Mouse (Mus musculus) ES-CJ7 (cell line): Measurements from ENCODE around the gene Ryr1.

Experiments used
- DNase-seq: peaks from one replicate; pipeline ENCODE4 v3.0.0; 2011; ENCODE audit warnings: low read depth, low spot score

Gene Ryr1

DNA sequence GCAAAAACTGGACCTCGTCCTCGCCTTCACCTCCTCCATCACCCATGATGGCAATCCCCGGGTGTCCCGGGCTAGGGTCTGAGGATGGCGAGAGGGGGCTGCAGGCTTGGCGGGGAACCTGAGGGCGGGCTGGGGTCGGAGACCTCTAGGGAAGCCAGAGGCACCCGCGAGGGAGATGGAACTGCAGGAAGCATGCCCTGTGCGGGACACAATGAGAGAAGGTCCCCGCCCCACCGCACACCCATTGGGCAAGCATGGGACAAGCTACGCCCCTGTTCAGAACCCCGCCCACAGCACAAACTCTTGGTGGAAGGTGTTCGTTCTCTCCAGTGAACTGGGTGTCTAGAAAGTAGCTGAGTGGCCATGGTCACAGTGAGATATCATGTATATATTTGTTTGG lies at the start of gene Ryr1:
TSS of gene Ryr1 (minus strand) at position 210 of the 400 bp plus-strand sequence.
- peak; percentile 86 for DNase-seq

DNA sequence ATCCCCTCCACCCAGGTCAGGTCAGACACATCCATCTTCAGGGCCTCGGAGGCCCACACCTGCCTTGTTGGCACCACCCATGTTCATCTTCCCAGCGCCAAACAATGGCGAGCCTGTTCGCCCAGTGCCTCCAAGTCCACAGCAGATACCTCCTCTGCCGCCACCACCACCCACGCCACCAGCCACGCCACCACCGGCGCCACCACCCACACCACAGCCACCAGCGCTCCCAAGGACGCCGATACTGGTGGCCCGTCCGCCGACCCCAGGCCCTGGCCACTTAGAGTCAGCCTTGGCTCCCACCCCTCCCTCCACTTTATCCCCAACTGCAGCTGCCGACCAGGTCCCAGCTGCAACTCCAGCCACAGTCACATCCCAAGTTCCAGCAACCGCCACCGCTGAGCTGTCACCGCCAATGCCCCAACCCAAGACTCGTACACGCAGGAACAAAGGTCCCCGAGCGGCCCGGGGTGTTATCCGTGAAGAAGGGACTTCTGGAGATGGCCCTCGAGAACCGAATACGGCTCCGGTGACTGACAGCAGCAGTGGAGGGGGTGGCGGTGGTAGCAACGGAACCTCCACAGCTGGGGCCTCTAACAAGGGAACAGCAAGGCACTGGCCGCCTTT lies 47.5 kb upstream of the Ryr1 start:
- DNase-seq, result no peak

GRCm38 (mm10) chr7:29171562-29172097 lies 46.7 kb upstream of the Ryr1 start:
- DNase-seq, result no peak

- no peak for DNase-seq
Measured at GRCm38 (mm10) chr7:29170755-29171561, 46.0 kb upstream of the Ryr1 start.

- DNase-seq, result peak; percentile 80
Measured at GRCm38 (mm10) chr7:29170066-29170754, 45.2 kb upstream of the Ryr1 start, which contains the start of the genes Ggn and Spred3. Ggn (plus strand) TSS chr7:29170210. Spred3 (minus strand) TSS chr7:29170411.

DNA sequence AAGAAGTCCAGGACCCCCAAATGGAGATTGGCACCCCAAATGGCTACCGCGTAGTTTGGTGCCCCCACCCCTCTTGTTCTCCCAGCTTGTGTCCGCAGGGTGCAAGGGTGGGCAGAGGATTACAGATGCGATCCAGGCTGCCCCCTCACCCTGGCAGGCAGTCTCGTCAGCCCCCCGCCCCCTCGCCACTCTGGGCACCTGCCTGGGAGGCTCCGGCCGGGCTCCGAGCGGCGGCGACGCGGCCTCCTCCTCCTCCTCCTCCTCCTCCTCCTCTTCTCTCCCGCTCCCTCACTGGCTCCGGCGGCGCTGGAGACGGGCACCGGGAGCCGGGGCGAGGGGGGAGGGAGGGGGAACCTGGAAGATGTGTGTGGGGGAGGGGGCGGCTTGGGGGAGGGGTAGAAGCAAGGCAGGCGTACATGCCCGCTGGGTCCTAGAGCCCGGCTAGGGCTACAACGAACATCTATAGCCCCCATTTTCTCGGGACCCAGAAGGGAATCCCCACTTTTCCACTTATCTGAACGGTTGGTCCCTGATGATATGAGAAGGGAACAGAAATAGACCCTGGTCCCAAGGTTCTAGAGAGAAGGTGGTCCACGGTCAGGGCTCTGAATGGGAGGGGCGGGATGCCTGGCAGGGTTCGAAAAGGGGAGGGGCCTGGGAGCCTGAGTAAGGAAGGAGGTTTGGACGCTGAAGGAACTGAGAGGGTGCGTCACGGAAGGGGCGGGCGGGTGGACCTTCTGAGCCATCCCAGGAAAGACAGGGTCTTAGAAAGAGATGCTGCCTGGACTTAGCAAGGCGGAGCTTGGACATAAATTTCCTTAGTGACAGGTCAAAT lies 44.5 kb upstream of the Ryr1 start:
- DNase-seq, result peak; percentile 93

GRCm38 (mm10) chr7:29168791-29169230 lies 43.8 kb upstream of the Ryr1 start:
- peak; percentile 67 for DNase-seq

DNA sequence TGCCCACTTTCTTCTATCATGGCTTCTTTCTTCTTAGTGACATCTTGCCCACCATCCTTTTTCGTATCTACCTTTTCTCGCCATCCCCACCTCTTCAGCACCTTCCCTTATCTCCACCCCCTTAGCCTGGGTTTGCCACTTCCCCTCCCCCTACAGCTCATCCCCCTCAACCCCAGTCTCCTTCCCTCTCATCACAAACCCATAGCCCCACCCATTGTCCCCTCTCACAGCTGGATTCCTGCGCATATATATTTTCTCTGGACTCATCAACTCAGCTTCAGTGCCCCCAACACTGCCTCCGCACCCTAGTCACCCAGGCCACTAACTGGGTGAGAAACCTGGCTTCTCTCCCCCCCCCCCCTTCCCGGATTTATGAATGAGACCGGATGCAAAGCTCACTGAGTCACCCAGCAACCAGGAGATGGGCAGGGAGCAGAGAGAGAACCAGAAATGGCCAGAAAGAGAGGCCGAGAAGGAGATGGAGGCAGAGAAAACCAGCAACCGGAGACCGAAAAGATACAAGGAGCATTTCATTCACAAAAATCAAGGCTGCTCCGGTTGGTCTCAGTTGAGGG lies 43.2 kb upstream of the Ryr1 start:
- peak; percentile 69 for DNase-seq

GRCm38 (mm10) chr7:29167656-29168055 lies 42.7 kb upstream of the Ryr1 start:
- DNase-seq, result no peak

DNA sequence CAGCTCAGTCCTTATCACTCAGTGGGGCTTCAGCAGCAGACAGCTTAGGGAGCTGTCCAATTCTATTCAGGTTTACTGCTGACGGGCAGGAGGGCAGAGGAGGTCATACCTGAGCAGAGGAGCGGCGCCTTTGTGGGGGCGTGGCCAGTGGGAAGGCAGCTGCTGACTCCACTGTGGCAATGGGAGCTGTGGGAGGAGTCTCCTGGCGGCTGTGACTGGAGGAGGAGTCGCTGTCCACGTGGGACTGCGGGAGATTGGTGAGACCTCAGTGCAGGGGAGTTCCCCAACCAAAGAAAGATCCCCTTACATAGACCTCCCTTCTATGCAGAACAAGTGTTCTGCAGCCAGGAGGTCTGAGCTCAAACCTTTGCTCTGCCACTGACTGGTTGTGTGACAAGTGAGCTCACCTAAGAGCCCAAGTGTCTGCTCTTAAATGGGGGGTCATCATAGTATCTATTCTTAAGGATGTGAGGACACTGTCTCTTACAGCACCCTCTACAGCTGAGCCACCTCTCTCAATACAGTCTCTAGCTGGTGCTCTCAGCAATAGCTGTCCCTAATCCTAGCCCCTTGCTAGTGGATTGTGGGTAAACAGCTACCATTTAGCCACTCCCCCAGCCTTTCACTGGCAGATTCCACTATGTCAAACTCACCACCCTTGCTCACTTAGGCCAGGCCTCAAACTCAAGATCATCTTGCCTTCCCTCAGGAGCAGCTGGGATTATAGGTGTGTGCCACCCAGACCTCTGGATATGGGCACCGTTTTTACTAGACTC lies 38.0 kb upstream of the Ryr1 start:
- DNase-seq, result peak; percentile 98

GRCm38 (mm10) chr7:29162294-29162693 lies 37.3 kb upstream of the Ryr1 start:
- no peak for DNase-seq

GRCm38 (mm10) chr7:29158264-29158663 lies 33.3 kb upstream of the Ryr1 start:
- peak; percentile 99 for DNase-seq

- peak; percentile 88 for DNase-seq
Measured at GRCm38 (mm10) chr7:29155838-29156782, 31.1 kb upstream of the Ryr1 start, which contains the start of gene Fam98c. Fam98c (minus strand) TSS chr7:29156234.

DNA sequence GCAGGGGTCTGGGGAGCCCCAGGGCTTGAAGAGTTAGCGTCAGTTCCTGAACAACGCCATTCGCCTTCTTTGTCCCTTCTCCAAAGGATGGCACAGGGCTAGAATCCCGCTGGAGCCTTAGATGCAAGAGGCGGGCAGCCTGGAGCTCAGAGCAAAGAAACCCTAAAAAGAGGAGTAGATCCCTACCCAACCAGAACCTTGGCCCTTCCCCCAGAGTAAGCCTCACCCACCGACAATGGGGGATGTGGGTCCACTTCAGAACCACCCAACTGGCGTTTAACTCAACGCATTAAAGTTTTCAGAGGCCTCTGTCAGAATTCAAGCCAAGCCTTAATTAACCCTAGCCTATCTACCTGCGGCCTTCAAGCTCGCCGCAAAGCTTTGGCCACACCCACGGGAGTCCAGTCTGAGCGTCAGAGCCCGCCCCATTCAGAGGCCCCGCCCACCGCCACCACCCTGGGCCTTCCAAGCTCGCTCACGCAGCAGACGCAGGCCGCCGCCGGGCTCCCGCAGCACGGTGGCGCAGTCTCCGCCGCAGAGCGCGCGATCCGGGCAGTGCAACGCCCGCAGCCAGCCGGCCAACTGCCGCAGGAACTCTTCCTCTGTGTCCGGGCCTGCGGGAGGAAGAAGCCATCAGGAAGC lies 30.3 kb upstream of the Ryr1 start:
- peak; percentile 91 for DNase-seq

GRCm38 (mm10) chr7:29154018-29154720 lies 29.2 kb upstream of the Ryr1 start:
- DNase-seq, result peak; percentile 78

GRCm38 (mm10) chr7:29151486-29151885 lies 26.5 kb upstream of the Ryr1 start:
- DNase-seq, result no peak

DNA sequence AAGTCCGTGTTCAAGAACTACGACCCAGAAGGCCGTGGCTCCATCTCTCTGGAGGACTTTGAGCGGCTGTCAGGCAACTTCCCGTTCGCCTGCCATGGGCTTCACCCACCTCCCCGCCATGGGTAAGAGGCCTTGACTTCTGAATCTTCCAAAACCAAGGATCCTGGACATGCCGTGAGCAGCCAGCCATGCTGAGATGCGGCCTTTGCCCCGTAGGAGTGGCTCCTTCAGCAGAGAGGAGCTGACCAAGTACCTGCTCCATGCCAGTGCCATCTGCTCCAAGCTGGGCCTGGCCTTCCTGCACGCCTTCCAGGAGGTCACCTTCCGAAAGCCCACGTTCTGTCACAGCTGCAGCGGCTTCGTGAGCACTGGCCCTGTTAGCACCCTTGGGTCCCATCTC lies 23.8 kb upstream of the Ryr1 start:
- DNase-seq, result no peak
